Mouse (Mus musculus) stomach, postnatal 0 days (tissue): ENCODE measurements around the gene Nlrp6.

Source experiments
- CTCF ChIP-seq: IDR thresholded peaks from 2 replicates; pipeline ENCODE4 v1.5.1; 2016; ENCODE audit warnings: antibody characterized with exemption, low read depth, mild to moderate bottlenecking, moderate library complexity
- EP300 ChIP-seq: optimal IDR thresholded peaks from 2 replicates; pipeline ENCODE3; 2016; ENCODE audit warnings: antibody characterized with exemption

GRCm38 (mm10) chr7:140880419-140880818 lies 40.3 kb upstream of the Nlrp6 start:
- TF ChIP-seq EP300: no peak
- no peak for TF ChIP-seq CTCF
